Mouse (Mus musculus): ENCODE results near the gene Smc1b.
A peak's percentile ranks its signal among the peaks of the same experiment; 100 is the strongest.
"Not testable (repeated sequence)": the region's sequence is repeated elsewhere in the genome, so short reads cannot be mapped to it uniquely, and the experiment has no call there.

Smc1b gene

GRCm38 (mm10) chr15:85132193-85132520, 393 bp upstream of the Smc1b start:
- no peak for DNase-seq

- no peak for DNase-seq
Measured at GRCm38 (mm10) chr15:85085641-85086040, 46.1 kb downstream of the Smc1b start.

DNA sequence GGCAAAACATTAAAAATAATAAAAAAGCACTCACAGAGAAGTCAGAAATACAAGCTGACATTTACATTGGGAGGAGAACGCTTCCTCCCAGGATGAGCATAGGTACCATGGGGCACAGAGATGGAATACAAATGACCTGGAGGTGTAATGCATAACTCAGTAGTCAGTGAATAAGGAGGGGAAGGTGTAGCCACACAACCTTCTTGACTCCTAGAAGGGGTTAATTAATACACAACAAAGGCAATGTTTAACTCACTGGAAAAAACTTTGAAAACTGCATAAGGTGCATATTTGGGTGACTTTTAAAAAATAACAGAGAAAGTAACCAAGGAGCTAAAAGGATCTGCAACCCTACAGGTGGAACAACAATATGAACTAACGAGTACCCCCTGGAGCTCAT, 59.1 kb downstream of the Smc1b start:
- no peak for DNase-seq

- peak in 1 of 2 experiments; percentile 39 for DNase-seq
Measured at GRCm38 (mm10) chr15:85070561-85070960, 61.2 kb downstream of the Smc1b start.

DNA sequence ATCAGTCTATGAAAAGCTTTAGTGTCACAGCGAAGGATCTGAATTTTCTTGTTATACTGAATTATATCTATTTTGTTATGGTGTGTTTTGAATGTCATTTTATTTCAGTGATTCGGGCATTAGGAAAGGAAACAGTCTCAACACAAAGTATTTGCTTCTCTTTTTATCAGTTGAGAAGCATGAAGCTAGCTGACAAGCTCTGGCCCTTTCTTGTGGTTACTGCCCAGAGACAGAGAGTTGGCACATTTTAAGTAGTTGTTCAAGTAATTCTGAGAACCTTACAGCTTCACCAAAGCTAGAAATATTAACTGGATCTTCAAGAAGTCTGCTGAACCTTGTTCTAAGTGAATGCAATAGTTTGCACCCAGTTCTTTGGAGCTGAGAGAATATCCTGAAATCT, 68.3 kb downstream of the Smc1b start:
- DNase-seq: no peak

GRCm38 (mm10) chr15:85055186-85055585, 76.6 kb downstream of the Smc1b start:
- DNase-seq: no peak

DNA sequence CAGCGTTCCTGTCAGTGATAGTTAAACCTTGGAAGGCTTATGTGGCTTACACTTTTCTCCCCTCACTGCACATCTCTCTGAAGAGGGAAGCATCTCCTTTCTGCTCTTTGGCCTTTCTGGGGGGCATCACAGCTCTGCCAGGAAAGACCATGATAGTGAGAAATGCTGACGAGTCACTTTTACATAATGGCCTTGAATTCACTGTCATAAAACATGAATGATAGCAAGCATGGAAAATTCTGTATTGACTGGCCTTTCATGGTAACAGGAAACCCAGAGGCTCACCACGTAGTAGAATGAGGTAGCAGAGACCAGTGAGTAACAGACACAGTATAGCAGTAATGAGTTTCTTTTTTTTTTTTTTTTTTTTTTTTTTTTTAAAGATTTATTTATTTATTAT, 77.7 kb downstream of the Smc1b start:
- DNase-seq: no peak

DNA sequence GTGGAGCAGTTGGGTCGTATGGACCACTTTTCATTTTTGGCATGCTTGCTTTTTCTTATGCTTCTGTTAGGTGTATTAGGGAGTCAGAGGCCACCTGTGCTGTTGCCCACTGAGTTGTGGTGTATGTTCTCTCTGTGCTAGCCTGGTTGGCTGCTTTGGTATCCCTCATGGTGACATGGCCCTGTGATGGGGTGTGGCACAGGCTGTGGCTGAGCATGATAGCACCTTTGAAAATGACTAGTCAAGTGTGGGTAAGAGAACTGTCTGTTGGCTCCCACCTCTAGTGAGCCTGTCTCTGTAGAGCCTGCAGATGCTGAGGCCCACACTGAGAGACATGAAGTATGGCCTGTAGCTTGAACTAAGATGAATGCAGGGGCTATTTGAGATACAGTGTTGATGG, 82.0 kb downstream of the Smc1b start:
- no peak for DNase-seq

- no peak for DNase-seq
Measured at GRCm38 (mm10) chr15:85047865-85048264, 83.9 kb downstream of the Smc1b start.

DNA sequence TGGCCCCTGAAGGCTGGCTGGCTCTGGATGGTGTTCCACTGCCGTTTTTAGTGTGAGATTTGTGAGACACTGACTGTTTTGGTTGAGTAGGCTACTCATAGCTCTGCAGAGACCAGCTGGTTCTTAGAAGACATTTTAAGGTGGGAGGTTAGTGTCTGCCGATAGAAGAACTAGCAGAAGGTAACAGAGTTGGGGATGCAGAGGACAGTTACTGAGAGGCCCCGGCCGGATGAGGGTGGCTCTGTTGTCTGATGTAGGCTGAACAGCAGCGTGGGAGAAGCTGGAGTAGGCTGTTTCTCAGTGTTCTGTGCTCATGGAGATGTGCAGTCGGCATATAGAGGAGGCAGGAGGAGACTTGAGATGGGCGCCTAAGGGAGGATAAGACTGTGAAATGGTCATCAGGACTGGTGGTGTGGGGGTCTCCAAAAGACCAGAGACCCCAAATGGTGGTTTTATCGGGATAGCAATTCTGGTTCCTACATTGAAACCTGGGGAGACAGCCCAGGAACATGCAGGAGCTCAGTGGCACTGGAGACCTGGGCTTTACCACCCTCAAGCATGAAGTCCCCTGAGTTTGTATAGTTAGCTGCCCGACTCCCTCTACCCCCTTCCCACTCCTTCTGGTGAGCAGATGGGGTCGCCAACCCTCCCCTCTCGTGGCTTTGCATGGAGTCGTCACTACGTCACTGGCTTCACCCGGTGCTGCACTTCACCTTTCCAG, 85.4 kb downstream of the Smc1b start:
- DNase-seq: no peak

- DNase-seq: no peak
Measured at GRCm38 (mm10) chr15:85043761-85044160, 88.0 kb downstream of the Smc1b start.

DNA sequence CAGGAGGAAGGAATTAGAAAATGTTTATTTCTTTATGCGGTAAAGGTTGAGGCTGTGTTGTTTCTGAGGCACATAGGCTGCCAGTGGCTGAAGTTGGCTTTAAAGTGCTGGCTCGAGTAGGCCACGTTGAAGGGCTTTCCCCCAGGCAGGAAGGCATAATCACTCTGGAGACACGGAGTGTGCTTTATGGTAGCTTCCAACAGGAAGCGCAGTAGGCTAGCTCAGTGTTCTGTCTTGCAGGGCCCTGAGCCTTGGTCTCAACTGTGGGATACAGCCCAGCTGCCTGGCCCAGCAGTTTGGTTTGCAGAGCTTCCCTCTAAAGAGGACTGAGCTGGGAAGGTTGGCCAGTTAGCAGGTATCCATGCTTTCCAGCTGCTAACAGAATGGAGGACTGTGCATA, 88.6 kb downstream of the Smc1b start:
- no peak for DNase-seq

GRCm38 (mm10) chr15:85042361-85042954, 89.3 kb downstream of the Smc1b start:
- DNase-seq: peak; percentile 83 to 87

GRCm38 (mm10) chr15:85041546-85042225, 90.1 kb downstream of the Smc1b start:
- DNase-seq: peak in 1 of 2 experiments; percentile 23

GRCm38 (mm10) chr15:85037343-85037690, 94.4 kb downstream of the Smc1b start:
- no peak for DNase-seq

GRCm38 (mm10) chr15:85036566-85037342, 95.0 kb downstream of the Smc1b start:
- DNase-seq: peak; percentile 98 to 99

- peak; percentile 24 to 52 for DNase-seq
Measured at GRCm38 (mm10) chr15:85033916-85034315, 97.8 kb downstream of the Smc1b start.

GRCm38 (mm10) chr15:85031866-85032265, 99.9 kb downstream of the Smc1b start:
- DNase-seq: peak; percentile 52 to 63

DNA sequence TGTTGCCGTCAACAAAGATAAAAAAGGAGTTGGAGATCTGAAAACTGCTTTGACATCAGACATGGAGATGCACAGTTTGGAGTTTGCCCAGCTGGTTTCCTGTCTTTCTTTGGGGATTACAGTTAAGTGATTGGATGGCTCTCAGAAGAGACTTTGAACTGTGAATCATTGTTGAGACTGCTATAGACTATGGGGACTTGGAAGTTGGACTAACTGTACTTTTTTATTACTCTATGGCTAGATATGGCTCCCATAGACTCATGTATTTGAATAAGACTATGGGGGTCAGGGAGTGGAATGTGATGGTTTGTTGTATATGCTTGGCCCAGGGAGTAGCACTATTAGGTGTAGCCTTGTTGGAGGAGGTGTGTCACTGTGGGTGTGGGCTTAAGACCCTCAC, 101.1 kb downstream of the Smc1b start:
- not testable (repeated sequence) for DNase-seq

DNA sequence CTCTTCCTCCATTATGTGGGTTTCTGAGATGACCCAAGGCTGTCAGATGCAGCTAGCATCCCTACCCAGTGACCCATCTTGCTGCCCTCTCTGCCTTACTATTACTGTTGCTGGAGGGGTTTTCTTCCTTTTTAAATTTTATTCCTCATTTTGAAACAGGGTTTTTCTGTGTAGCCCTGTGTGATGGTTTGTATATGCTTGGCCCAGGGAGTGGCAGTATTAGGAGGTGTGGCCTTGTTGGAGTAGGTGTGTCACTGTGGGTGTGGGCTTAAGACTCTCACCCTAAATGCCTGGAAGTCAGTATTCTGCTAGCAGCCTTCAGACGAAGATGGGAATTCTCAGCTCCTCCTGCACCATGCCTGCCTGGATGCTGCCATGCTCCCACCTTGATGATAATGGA, 103.1 kb downstream of the Smc1b start, which contains the start of gene Fam118a:
Gene Fam118a, plus strand, starts transcription at position 301 of the 400 bp plus-strand sequence.
- not testable (repeated sequence) for DNase-seq

DNA sequence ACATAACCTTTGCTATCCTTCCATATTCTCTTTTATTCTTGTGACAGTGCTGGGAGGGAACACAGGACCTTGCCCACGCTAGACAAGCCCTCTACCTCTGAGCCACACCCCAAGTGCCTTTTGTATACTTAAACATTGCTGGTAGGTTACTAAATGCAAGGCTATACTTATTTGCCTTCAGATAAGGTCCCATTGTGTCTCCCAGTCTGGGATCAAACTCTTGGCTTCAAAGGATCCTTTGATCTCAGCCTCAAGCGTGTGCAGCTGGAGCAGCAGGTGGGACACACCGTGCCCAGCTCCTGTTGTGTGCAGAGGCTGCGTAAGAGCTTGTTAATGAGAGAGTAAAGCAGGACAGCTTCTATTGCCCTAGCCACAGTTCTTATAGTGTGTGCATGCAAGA, 104.0 kb downstream of the Smc1b start:
- no peak for DNase-seq

- DNase-seq: no peak
Measured at GRCm38 (mm10) chr15:85026197-85026596, 105.6 kb downstream of the Smc1b start.

DNA sequence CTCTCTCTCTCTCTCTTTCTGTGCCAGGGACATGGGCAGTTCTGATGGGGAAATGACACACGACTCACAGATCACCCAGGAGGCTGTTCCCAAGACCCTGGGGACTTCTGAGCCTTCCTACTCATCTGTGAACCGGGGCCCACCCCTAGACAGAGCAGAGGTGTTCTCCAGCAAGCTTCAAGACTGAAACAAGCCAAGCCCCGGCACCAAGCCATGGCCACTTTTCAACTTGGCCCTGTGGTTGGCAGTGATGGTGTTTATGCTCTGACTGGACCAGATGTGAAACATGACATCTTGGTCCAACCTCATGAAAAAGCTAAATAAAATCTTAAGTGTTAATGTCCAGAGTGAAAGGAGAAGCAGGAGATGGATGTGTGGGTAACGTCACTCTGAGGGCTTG, 109.6 kb downstream of the Smc1b start:
- peak in 1 of 2 experiments; percentile 65 for DNase-seq

Measured in lung, postnatal 4 days (tissue).